Mouse (Mus musculus) adrenal gland, postnatal 4 days (tissue): ENCODE results near the gene Mdm4. TPM values are rescaled to one million over a fixed set of nuclear protein-coding genes. Genes with fewer than 3 reads are reported as not detected.
"Not testable (repeated sequence)": the region's sequence is repeated elsewhere in the genome, so short reads cannot be mapped to it uniquely, and the experiment has no call there.

Source experiments
- DNase-seq, 2 experiments: peaks; one replicate each; pipeline ENCODE4 v3.0.0; 2021 to 2022; ENCODE audit warnings: low spot score in 2 of 2, mixed read lengths in 2 of 2
- total RNA-seq, 2 experiments: library from RNA; stranded (reverse); gene quantifications; 2 replicates each; pipeline ENCODE4 v1.2.3; 2021

The Mdm4 gene
- total RNA-seq, 2 experiments from 2014 or later, result 119 to 122 TPM

DNA sequence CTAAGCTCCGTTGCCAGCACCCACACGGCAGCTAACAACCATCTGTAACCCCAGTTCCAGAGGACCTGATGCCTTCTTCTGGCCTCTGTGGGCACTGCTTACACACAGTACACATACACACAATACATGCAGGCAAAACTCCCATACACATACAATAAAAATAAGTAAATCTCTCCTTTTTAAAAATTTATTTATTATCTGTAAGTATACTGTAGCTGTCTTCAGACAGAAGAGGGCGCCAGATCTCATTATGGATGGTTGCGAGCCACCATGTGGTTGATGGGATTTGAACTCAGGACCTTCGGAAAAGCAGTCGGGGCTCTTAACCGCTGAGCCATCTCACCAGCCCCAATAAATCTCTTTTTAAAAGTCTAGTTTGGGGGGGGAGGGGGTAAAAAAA lies 9.0 kb downstream of the Mdm4 start:
- no peak for DNase-seq

- DNase-seq, result no peak
These were observed 10.0 kb downstream of the Mdm4 start for GRCm38 (mm10) chr1:133020137-133020894.

GRCm38 (mm10) chr1:133019312-133019711 lies 11.0 kb downstream of the Mdm4 start:
- no peak for DNase-seq

GRCm38 (mm10) chr1:133018580-133018979 lies 11.8 kb downstream of the Mdm4 start:
- no peak for DNase-seq

- DNase-seq, result no peak
These were observed 13.5 kb downstream of the Mdm4 start for GRCm38 (mm10) chr1:133016775-133017428.

- DNase-seq, result no peak
These were observed 16.2 kb downstream of the Mdm4 start for GRCm38 (mm10) chr1:133014196-133014595.

DNA sequence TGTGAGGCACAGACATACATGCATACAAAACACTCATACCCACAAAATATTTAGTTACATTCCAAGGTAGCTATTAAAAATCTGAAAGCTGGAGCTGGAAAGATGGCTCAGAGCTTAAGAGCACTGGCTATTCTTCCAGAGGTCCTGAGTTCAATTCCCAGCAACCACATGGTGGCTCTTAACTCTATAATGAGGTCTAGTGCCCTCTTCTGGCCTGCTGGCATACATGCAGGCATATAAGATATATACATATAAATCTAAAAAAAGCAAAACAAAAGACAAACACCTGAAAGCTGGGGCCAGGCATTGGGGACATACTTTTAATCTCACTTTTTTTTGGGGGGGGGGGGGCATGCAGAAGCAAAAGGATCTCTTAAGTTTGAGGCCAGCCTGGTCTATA lies 17.0 kb downstream of the Mdm4 start:
- no peak for DNase-seq

- no peak for DNase-seq
These were observed 18.2 kb downstream of the Mdm4 start for GRCm38 (mm10) chr1:133011955-133012841.

DNA sequence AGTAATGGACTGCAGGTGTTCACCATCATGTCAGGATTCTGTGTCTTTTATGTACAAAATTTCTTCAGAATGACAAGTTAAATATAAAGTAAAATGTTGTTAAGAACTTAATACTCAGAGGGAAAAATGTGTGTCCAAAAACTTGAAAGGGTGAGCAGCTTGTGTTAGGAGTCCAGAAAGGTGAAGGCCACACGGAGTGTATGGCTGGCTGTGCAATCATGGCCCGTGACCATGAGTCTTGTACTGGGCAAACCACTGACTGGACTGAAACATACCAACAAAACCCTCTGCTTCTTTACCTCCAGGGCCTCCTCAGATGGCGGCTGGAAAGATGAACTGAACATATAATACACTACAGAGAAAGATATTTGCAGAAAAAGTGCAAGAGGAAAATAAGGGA lies 23.8 kb downstream of the Mdm4 start:
- DNase-seq, result no peak

- no peak for DNase-seq
These were observed 30.0 kb downstream of the Mdm4 start for GRCm38 (mm10) chr1:133000347-133000746.

DNA sequence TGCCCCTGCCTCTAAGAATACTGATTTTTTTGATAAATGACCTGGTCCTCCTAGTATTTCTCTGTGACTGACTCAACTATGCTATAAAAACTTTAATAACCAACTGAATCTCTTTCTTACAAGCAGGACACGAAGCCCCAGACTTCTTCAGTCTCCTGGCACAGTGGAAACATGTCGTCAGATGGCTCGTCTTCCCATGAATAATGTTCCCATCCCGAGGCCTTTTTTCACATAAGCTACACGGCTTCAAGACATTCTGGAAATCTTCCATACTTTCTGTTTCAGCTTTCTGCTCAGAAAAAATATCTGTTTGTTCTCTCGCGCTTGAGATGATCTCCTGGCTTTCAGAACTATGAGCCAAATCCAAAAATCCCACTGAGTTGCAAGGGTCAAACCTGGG lies 38.8 kb downstream of the Mdm4 start:
- no peak for DNase-seq

- no peak for DNase-seq
These were observed 39.6 kb downstream of the Mdm4 start for GRCm38 (mm10) chr1:132990733-132991132.

- DNase-seq, result not testable (repeated sequence)
These were observed 41.6 kb downstream of the Mdm4 start for GRCm38 (mm10) chr1:132988556-132989459.

DNA sequence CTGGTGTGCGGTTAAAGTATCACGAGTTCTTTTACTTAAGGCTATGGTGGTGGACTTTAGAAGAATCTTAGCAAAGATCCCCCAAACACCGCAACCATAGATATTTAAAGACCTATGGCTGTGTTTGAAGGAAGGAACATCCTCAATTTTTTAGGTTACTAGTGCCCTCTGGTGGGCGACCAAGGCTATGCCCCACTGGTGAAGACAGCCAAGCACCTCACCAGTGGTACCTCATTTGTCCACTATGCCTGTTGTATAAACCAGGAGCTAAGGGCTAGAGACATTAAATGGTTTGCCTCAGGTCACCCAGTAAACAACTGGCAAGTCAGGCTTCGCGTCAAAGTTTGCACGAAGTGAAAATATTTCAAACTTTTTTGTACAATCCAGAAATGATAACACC lies 47.6 kb downstream of the Mdm4 start:
- peak in 1 of 2 experiments; percentile 37 for DNase-seq

GRCm38 (mm10) chr1:132981232-132981631 lies 49.1 kb downstream of the Mdm4 start:
- no peak for DNase-seq

DNA sequence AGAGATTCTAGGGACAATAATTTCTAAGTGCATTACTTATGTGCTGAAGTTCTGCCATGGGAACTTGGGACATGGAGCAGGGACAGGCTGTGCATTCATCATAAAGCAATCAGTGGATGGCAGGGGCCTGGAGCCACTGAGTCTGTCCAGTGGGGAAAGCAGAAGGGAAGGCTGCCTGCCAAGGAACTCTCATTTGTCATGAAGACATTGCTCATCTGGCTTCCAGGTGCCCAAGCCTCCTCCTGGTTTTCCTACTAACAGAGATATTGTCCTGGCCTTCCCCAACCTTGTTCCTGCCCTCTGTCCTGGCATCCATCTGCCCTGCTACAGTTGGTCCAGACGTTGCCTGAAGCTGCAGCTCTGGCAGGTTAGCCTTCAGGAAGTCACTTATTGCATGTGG lies 53.0 kb downstream of the Mdm4 start:
- DNase-seq, result no peak

DNA sequence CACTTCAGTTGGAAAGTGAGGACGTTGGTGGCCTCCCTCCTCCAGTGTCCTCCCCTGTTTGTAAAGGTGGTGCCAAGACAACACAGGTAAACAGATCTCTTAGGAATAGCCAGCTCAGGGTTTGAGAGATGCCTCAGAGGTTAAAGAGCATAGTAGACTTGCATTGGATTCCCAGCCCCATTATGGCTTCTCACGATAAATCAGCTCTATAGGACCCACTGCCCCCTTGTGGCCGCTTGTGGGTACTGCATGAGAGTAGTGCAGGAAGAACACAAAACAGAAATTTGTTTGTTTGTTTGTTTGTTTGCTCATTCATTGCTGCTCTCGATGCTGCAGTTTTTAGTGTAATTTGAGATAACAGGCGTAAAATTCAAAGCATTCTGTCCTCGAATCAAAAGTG lies 61.7 kb downstream of the Mdm4 start:
- DNase-seq, result peak in 1 of 2 experiments; percentile 32

- no peak for DNase-seq
These were observed 65.7 kb downstream of the Mdm4 start for GRCm38 (mm10) chr1:132964691-132965090.

GRCm38 (mm10) chr1:132964106-132964505 lies 66.3 kb downstream of the Mdm4 start:
- peak in 1 of 2 experiments; percentile 7 for DNase-seq

GRCm38 (mm10) chr1:132961751-132962150 lies 68.6 kb downstream of the Mdm4 start:
- DNase-seq, result no peak

- no peak for DNase-seq
These were observed 73.6 kb downstream of the Mdm4 start for GRCm38 (mm10) chr1:132956809-132957208.
